Mouse (Mus musculus) hindbrain, embryonic 10.5 days (tissue): Measurements from ENCODE around the gene Slc6a17. TPM values are rescaled to one million over a fixed set of nuclear protein-coding genes. Genes with fewer than 3 reads are reported as not detected.

Experiments used
- DNase-seq: peaks from one replicate; pipeline ENCODE4 v3.0.0-alpha.2; 2017; ENCODE audit warnings: low spot score
- H3K27ac ChIP-seq: fragments of 300-500 bp; sonication (generic); 2 replicates; pipeline ENCODE4 v1.5.1; 2016; ENCODE audit warnings: mild to moderate bottlenecking, moderate library complexity
- H3K27me3 ChIP-seq: fragments of 300-500 bp; sonication (generic); 2 replicates; pipeline ENCODE4 v1.6.1; 2016; ENCODE audit warnings: mild to moderate bottlenecking; ENCODE audit not compliant: poor library complexity, insufficient read depth, severe bottlenecking
- H3K36me3 ChIP-seq: fragments of 300-500 bp; sonication (generic); 2 replicates; pipeline ENCODE4 v1.6.1; 2016; ENCODE audit warnings: mild to moderate bottlenecking, moderate library complexity
- H3K4me1 ChIP-seq: fragments of 300-500 bp; sonication (generic); replicated peaks from 2 replicates; pipeline ENCODE4 v1.6.1; 2016; ENCODE audit warnings: mild to moderate bottlenecking
- H3K4me3 ChIP-seq: fragments of 300-500 bp; sonication (generic); 2 replicates; pipeline ENCODE4 v1.5.1; 2016; ENCODE audit warnings: mild to moderate bottlenecking, moderate library complexity
- H3K9me3 ChIP-seq: fragments of 300-500 bp; sonication (generic); 2 replicates; pipeline ENCODE4 v1.6.1; 2016; ENCODE audit warnings: mild to moderate bottlenecking, moderate library complexity
- whole genome bisulfite sequencing: fragments of 180-500 bp; shearing (Covaris S2); methylation state at CpG from one replicate; pipeline ENCODE4 v1.1.7; 2016; 5-methylcytosine and 5-hydroxymethylcytosine counted together
- polyA plus RNA-seq: library from polyadenylated mRNA; unstranded; fragments of >200 nt; fragmentation: Nextera tagmentation; extraction: Ambion mirVana; gene quantifications from 2 replicates; pipeline ENCODE4 v1.2.1, GENCODE M21; 2016

The Slc6a17 gene
- polyA plus RNA-seq, 1 experiment from 2014 or later, result 3.2 TPM

DNA sequence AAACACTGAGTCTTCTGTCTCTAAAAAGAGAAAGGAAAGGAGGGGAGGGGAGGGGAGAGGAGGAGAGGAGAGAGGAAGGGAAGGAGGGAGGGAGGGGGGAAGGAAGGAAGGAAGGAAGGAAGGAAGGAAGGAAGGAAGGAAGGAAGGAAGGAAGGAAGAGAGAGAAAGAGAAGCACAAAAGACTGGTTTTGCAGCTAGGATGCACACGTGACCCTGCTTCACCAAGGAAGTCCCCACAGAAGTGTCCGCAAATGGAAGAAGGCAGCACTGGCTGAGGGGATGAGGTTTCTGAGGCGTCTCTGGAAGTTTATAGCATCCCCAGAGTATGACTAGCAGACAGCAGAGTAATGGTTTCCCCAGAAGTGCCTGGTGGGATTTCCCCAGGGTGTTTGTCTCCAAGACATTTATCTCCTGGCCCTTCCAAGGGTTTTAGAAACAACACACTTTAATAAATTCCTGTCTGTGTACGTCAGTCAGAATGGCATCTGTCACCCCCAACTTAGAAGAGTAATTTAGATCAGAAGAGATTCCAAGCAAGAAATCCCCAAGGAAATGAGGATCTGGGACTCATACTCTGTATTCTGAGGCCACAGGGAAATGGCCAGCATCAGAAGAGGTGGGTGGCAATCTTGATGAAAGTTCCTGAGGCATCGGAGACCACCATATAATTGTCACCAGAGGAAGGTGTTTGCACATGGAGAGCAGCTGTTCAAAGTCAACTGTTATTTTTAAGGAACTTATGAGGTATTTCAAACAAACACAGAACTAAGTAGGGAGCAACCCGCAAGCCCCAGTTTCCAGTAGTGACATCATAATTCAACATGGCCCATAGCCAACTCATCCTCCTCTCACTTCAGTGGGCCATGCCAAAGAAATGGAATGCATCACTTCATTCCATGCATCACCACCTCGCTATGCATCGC is 25.6 kb upstream of the Slc6a17 start:
- WGBS, result 79% methylated on average over 8 of the region's 8 CpGs
- Histone ChIP-seq H3K4me1 (peaks cover 9% of the 10 kb centered on the region; the same call in 1 of the 2 replicates), H3K4me3 (no peak overlapping the region), H3K9me3 (no peaks in the 10 kb centered on the region), H3K27me3 (0 out of 2 replicates have a peak, but pooled peaks cover 2% of the 10 kb centered on the region), H3K27ac (no peak overlapping the region), H3K36me3 (no peaks in the 10 kb centered on the region)
- DNase-seq, result no peak

- 71% methylated on average over 4 of the region's 4 CpGs for WGBS
- no peaks in the 10 kb centered on the region for H3K36me3 ChIP-seq
- H3K27me3 ChIP-seq, result peaks cover 11% of the 10 kb centered on the region; the same call in 1 of the 2 replicates
- H3K27ac ChIP-seq, result no peak overlapping the region
- no peak overlapping the region for H3K4me3 ChIP-seq
- H3K4me1 ChIP-seq, result peaks cover 10% of the 10 kb centered on the region; the same call in 1 of the 2 replicates
- H3K9me3 ChIP-seq, result no peaks in the 10 kb centered on the region
- no peak for DNase-seq
Measured at GRCm38 (mm10) chr3:107542584-107542983, 24.8 kb upstream of the Slc6a17 start.

- peak overlapping the region; percentile 66; the same call in 1 of the 2 replicates for H3K27ac ChIP-seq
- no peak for DNase-seq
- no peaks in the 10 kb centered on the region for H3K9me3 ChIP-seq
- peaks cover 33% of the 10 kb centered on the region for H3K27me3 ChIP-seq
- H3K4me3 ChIP-seq, result peak overlapping the region; percentile 38; the same call in 1 of the 2 replicates
- WGBS, result 31% methylated on average over 8 of the region's 8 CpGs
- H3K36me3 ChIP-seq, result no peaks in the 10 kb centered on the region
- peaks cover 11% of the 10 kb centered on the region for H3K4me1 ChIP-seq
Measured at GRCm38 (mm10) chr3:107537504-107537889, 19.7 kb upstream of the Slc6a17 start.

DNA sequence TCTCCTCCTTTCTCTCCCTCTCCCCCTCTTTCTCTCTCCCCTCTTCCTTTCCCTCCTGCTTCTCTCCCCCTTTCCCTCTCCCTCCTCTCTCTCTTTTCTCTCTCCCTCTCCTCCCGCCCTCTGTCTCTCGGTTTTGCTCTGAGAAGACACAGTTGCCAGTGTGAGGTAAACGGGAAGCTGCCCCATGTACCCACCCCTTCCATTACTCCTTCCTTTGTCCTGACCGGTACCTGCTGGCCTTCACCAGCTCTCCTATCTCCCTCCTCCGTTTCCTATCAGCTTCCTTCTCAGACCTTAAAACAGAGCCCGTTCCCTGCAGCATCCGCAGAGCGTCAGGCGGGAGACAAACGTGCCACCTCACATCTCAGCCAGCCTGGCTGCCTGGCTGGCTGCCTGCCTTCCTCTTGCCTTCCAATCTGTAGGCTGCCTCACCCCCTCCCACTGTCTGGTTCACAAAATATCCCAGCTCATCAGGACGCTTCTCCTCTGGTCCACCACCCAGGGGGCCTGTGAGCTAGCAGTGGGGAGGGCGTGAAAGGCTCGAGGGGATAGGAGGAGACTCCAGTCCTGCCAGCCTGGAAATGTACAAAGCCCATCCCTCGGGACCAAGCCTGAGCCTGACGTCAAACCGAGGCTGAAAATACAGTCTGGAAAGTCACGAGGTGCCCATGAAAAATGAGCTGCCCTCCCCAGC is 19.1 kb upstream of the Slc6a17 start:
- peaks cover 11% of the 10 kb centered on the region for H3K4me1 ChIP-seq
- peaks cover 33% of the 10 kb centered on the region for H3K27me3 ChIP-seq
- WGBS, result 9% methylated on average over 17 of the region's 17 CpGs
- H3K4me3 ChIP-seq, result peak overlapping the region; percentile 38
- no peaks in the 10 kb centered on the region for H3K9me3 ChIP-seq
- peak overlapping the region; percentile 66 for H3K27ac ChIP-seq
- DNase-seq, result peak; percentile 27
- no peaks in the 10 kb centered on the region for H3K36me3 ChIP-seq

- H3K4me1 ChIP-seq, result peaks cover 11% of the 10 kb centered on the region
- H3K27me3 ChIP-seq, result peaks cover 33% of the 10 kb centered on the region
- no peak for DNase-seq
- H3K27ac ChIP-seq, result no peak overlapping the region
- no peaks in the 10 kb centered on the region for H3K36me3 ChIP-seq
- no peak overlapping the region for H3K4me3 ChIP-seq
- WGBS, result 87% methylated on average over 7 of the region's 7 CpGs
- no peaks in the 10 kb centered on the region for H3K9me3 ChIP-seq
Measured at GRCm38 (mm10) chr3:107534951-107535350, 17.1 kb upstream of the Slc6a17 start.

- peaks cover 18% of the 10 kb centered on the region for H3K4me1 ChIP-seq
- no peaks in the 10 kb centered on the region for H3K9me3 ChIP-seq
- H3K4me3 ChIP-seq, result no peak overlapping the region
- no peak overlapping the region for H3K27ac ChIP-seq
- peaks cover 31% of the 10 kb centered on the region for H3K27me3 ChIP-seq
- no peak for DNase-seq
- WGBS, result 82% methylated on average over 4 of the region's 4 CpGs
- no peaks in the 10 kb centered on the region for H3K36me3 ChIP-seq
Measured at GRCm38 (mm10) chr3:107533532-107533931, 15.7 kb upstream of the Slc6a17 start.

GRCm38 (mm10) chr3:107530581-107530980 is 12.8 kb upstream of the Slc6a17 start:
- WGBS, result 82% methylated on average over 5 of the region's 5 CpGs
- no peak overlapping the region for H3K4me3 ChIP-seq
- H3K27me3 ChIP-seq, result peaks cover 2% of the 10 kb centered on the region
- H3K27ac ChIP-seq, result no peak overlapping the region
- no peaks in the 10 kb centered on the region for H3K9me3 ChIP-seq
- H3K4me1 ChIP-seq, result peaks cover 10% of the 10 kb centered on the region
- no peaks in the 10 kb centered on the region for H3K36me3 ChIP-seq
- no peak for DNase-seq

DNA sequence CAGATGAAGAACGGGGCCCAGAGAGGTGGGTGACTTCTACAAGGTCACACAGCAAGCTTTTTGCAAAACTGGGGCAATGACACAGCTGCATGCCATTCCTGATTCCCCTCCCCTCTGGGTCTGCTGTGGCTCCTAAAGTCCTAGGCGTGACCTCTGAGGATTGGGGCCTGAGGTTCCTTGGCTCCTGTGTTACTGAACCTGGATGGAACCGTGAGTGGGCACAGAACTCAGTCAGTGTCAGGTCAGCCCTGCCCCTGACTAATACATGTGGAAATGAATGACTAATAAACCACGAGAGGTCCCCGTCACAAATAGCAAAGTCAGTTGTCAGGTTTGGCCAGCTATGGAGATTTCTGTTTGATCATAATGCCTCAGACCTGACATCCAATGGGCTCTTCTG is 11.4 kb upstream of the Slc6a17 start:
- H3K27ac ChIP-seq, result no peak overlapping the region
- H3K4me1 ChIP-seq, result peaks cover 15% of the 10 kb centered on the region
- H3K27me3 ChIP-seq, result no peaks in the 10 kb centered on the region; the same call in none of the 2 replicates
- H3K36me3 ChIP-seq, result no peaks in the 10 kb centered on the region
- no peak for DNase-seq
- H3K9me3 ChIP-seq, result no peaks in the 10 kb centered on the region
- WGBS, result 76% methylated on average over 5 of the region's 5 CpGs
- no peak overlapping the region for H3K4me3 ChIP-seq

DNA sequence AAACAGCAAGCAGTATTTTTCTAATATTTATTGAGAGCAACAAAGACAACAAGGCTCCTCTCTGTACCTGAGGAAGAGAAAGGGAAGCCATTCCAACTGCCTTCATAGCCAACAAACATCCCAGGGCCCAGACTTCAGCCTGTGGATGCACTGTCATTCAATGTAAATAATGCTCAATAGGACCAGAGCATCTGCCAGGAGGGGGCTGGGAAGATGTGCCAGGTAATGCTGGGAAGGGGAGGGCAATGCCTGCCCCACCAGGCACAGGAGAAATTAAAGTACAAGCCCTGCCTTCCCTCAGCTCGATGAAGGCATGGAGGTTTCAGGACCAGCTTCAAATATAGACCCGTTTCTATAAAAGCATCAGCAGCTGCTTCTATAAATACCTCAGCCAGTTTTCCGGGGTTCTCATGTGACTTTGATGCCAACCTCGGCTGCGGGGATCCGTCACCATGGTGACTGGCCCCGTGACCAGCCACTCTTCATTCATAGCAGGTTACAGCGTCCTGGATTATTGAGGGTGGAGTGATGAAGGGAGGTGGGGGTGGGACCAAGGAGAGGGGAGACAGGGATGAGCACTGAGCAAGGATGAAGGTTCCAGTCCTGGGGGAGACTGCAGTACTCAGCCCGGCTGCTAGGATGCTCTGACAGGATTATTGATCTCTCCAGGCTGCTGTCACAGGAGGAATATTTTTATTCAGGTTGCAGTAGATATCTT is 10.7 kb upstream of the Slc6a17 start:
- H3K36me3 ChIP-seq, result no peaks in the 10 kb centered on the region
- H3K27me3 ChIP-seq, result no peaks in the 10 kb centered on the region; the same call in none of the 2 replicates
- no peak overlapping the region for H3K27ac ChIP-seq
- H3K4me1 ChIP-seq, result peaks cover 15% of the 10 kb centered on the region
- 43% methylated on average over 9 of the region's 9 CpGs for WGBS
- no peak for DNase-seq
- H3K9me3 ChIP-seq, result no peaks in the 10 kb centered on the region
- no peak overlapping the region for H3K4me3 ChIP-seq

- Histone ChIP-seq H3K27ac (no peak overlapping the region), H3K4me1 (peaks cover 15% of the 10 kb centered on the region), H3K4me3 (no peak overlapping the region), H3K36me3 (no peaks in the 10 kb centered on the region), H3K27me3 (peaks cover 24% of the 10 kb centered on the region), H3K9me3 (no peaks in the 10 kb centered on the region)
- 48% methylated on average over 6 of the region's 6 CpGs for WGBS
- no peak for DNase-seq
Measured at GRCm38 (mm10) chr3:107524547-107524946, 6.7 kb upstream of the Slc6a17 start.

GRCm38 (mm10) chr3:107520931-107521330 is 3.1 kb upstream of the Slc6a17 start:
- Histone ChIP-seq H3K4me3 (no peak overlapping the region), H3K27me3 (peaks cover 60% of the 10 kb centered on the region), H3K36me3 (no peaks in the 10 kb centered on the region), H3K9me3 (no peaks in the 10 kb centered on the region), H3K4me1 (peaks cover 23% of the 10 kb centered on the region), H3K27ac (no peak overlapping the region)
- 81% methylated on average over 5 of the region's 5 CpGs for WGBS
- DNase-seq, result no peak

DNA sequence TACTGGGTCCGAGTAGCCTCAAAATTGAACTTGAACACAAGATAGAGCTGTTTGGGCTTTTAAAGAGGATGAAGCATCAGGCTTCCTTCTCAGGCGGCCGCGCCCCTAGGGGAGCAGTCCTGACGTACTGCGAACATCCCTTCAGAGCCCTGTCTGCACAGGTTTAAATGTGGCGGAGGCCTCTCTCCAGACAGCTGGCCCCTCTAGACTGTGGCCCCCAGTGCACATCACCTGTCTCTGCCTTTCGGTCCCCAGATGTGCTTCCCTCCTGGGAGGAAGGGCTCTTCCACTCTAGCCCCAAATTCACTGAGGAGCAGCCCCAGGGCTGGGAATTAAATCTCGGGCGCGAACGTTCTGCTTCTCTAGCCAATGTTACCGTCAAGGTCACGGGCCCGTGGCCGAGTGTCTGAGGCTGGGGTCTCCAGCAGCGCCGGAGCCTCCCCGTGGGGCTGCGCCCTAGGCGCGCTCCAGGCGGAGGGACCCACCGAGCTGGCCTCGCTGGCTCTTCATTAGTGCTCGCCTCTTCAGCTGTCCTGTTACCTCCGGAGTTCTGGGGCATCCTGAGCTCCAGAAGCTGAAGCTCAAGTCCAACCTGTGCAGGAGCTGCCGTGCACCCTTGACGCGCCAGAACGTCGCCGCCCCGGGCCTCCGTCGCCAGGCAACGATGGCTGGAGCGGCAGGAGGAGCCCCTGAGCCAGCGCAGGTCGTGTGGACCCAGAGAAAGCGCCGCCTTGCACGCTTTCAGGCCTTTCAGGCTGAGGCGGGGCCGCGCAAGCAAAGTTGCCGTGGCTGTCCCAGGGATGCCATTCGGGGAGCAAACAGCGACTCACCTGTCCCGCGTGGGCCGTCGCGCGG is 815 bp downstream of the Slc6a17 start:
- H3K9me3 ChIP-seq, result no peaks in the 10 kb centered on the region
- H3K27ac ChIP-seq, result peak overlapping the region; percentile 83
- peaks cover 94% of the 10 kb centered on the region for H3K27me3 ChIP-seq
- no peaks in the 10 kb centered on the region for H3K36me3 ChIP-seq
- DNase-seq, result peak; percentile 76
- H3K4me3 ChIP-seq, result peak overlapping the region; percentile 60
- 4% methylated on average over 55 of the region's 55 CpGs for whole genome bisulfite sequencing
- peaks cover 25% of the 10 kb centered on the region for H3K4me1 ChIP-seq
